Mouse (Mus musculus): ENCODE results near the gene Gzmg.
"Not testable (repeated sequence)": the region's sequence is repeated elsewhere in the genome, so short reads cannot be mapped to it uniquely, and the experiment has no call there.

The Gzmg gene

DNA sequence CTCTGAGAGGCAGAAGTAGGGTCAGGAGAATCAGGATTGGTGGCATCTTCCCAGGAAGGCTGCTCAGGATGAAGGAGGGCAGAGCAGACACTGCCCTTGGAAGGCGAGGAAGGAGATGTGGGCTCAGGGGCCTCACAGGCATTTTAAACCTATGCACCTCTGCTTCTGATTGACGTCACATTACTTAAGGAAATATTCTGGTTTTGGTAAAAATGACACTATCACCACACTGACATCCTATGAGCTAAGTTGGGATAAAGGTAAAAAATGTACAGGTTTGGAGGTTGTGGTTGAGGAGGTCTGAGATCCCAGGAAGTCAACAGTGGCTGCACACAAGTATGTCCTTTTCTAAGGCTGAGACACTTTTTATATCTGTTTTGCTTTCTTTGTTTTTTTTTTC is at the start of gene Gzmg:
Gene Gzmg (minus strand): TSS at position 101 of the 400 bp plus-strand sequence.
- DNase-seq (ENCODE audit: low spot score), result not testable (repeated sequence)

GRCm38 (mm10) chr14:56205613-56206012 is 46.2 kb upstream of the Gzmg start:
- no peak for DNase-seq (ENCODE audit: low spot score)

DNA sequence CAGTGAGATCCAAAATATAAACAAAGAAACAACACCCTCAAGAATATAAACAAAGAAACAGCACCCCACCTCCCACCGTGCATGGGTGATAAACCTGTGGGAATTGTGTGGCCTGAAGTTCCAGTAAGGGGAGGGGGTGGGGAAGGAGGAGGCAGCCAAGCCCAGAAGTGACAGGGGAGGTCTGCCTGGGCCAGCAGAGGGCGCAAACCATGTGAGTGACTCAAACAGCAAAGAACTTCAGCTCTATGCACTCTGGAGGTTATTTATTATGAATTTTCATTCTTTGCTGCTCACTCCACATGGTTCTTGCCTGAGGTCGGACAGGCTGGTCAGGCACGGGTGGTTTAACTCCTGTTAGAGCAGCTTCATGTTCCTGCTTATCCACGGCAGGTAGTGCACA is 45.6 kb upstream of the Gzmg start:
- DNase-seq (ENCODE audit: low spot score), result not testable (repeated sequence)

- peak; percentile 11 for DNase-seq (ENCODE audit: low spot score)
Measured at GRCm38 (mm10) chr14:56203975-56204374, 44.6 kb upstream of the Gzmg start.

GRCm38 (mm10) chr14:56186946-56187345 is 27.6 kb upstream of the Gzmg start:
- DNase-seq (ENCODE audit: low spot score), result no peak

DNA sequence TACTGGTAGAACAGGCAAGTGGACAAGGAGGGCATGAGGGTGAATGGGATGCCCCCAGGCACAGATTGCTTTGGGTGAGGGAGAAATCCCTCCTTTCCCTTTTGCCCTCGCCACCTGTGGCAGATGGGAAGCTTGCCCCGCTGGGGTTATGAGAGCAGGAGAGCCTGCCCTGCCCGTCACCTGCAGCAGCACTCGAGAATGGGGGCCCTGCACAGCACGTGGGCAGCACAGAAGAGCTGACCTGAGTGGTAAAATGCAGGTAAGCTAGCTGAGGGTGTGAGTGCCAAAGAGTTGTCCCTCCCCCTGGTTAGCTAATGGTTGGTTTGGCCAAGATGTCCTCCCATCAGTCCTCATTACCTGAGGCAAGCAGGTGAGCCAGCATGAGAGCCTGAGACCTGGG is 27.1 kb upstream of the Gzmg start:
- no peak for DNase-seq (ENCODE audit: low spot score)

DNA sequence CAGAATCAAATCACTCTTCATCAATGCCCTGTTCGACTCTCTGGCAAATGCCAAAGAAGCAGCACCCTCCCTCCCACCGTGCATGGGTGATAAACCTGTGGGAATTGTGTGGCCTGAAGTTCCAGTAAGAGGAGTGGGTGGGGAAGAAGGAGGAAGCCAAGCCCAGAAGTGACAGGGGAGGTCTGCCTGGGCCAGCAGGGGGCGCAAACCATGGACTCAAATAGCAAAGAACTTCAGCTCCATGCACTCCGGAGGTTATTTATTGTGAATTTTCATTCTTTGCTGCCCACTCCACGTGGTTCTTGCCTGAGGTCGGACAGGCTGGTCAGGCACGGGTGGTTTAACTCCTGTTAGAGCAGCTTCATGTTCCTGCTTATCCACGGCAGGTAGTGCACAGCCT is 18.3 kb upstream of the Gzmg start:
- DNase-seq (ENCODE audit: low spot score), result not testable (repeated sequence)

DNA sequence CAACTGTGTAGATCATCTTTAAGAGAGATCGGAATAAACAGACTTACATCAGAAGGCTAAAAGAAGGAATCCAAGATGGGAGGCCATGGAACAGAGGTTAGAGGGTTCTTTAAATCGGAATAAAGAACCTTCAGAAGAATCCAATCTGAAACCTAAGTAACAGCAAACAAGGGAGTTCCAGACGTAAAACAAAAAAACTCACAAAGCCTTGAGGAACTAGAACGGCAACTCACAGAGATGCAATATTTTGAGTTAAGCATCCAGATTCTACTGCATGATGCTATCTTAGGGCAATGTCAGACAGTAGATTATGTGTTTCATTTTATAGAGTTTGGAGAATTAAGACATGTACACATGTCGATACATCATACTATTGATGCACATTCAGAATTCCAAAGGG is 15.1 kb upstream of the Gzmg start, which contains the start of gene Gzmn:
Gene Gzmn (minus strand): TSS at position 101 of the 400 bp plus-strand sequence.
- no peak for DNase-seq (ENCODE audit: low spot score)

DNA sequence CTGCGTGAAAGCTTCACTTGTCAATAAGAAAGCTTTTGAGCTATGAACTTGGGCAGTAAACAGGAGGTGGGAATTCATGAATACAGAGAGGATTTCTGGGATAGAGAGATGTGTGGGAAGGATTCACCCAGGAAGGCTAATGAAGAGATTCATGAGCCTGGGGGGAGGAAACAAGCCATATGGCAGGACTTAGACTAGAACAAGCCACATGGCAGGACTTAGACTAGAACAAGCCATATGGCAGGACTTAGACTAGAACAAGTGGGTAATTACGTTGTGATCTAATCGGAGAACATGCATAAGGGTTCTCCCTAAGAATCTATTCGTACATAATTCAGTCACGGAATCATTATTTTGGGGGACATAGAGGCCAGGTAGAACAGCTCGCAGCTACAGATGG is 14.0 kb upstream of the Gzmg start:
- no peak for DNase-seq (ENCODE audit: low spot score)

- DNase-seq (ENCODE audit: low spot score), result no peak
Measured at GRCm38 (mm10) chr14:56172744-56173143, 13.4 kb upstream of the Gzmg start.

DNA sequence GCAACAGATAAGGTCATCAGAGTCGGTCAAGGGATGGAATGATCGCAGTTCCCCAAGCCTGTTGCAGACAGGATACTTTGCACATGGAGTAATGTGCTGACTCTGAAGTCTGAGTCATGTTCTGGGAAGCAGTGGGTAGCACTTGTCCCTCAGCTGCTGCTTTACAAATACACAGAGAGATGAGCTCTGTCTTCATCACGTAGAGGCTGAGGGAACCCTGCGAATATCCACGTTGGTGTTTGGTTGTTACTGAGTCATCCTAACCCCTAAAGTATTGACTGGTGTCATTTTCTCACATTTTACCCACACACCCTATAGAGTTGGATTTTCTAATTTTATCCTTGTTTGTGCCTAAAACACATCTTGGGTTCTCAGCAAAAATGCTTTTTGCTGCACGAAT is 8.6 kb upstream of the Gzmg start:
- DNase-seq (ENCODE audit: low spot score), result no peak

DNA sequence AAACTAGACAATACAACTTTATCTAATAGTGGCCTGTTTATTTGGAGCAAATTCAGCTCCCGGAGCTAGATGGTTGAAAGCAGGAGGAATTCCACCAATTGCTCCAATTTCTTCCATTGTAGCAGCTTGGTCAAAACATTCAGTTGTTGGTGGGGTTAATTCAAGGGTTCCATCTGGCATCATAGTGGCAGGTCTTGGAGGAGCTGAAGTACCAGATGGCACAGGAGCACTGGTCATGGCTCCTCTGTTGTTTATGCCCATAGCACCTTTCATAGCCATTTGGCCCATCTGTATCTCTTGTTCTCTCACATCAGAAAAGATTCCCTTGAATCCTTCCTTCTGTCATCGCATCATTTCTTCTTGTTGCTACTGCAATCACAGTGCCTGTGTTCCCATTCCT is 2.7 kb upstream of the Gzmg start:
- DNase-seq (ENCODE audit: low spot score), result no peak

DNA sequence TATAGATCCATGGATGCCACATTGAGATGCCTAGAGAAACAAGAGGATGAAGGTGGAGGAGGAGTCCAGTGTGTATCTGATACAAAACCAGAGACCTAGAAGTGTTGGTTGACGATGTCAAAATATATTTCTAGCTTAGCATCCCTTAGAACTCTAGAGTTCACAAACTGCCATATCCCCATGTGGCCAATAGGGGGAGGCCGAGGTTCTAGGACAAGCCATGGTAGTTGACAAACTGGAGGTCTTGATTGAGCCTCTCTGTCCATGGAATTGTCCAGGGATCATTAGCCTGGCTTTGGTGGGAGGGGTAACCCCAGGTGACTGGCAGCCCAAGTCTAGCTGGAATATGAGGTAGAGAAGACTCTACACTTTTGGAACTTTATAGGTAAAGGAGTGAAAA is 4.0 kb downstream of the Gzmg start:
- no peak for DNase-seq (ENCODE audit: low spot score)

- not testable (repeated sequence) for DNase-seq (ENCODE audit: low spot score)
Measured at GRCm38 (mm10) chr14:56133675-56134074, 25.7 kb downstream of the Gzmg start.

GRCm38 (mm10) chr14:56132508-56132907 is 26.9 kb downstream of the Gzmg start, which contains the start of gene Gzmd:
TSS of gene Gzmd (minus strand) at chr14:56132608.
- DNase-seq (ENCODE audit: low spot score), result not testable (repeated sequence)

GRCm38 (mm10) chr14:56128341-56128740 is 31.0 kb downstream of the Gzmg start:
- no peak for DNase-seq (ENCODE audit: low spot score)

GRCm38 (mm10) chr14:56123516-56123915 is 35.9 kb downstream of the Gzmg start:
- DNase-seq (ENCODE audit: low spot score), result no peak

DNA sequence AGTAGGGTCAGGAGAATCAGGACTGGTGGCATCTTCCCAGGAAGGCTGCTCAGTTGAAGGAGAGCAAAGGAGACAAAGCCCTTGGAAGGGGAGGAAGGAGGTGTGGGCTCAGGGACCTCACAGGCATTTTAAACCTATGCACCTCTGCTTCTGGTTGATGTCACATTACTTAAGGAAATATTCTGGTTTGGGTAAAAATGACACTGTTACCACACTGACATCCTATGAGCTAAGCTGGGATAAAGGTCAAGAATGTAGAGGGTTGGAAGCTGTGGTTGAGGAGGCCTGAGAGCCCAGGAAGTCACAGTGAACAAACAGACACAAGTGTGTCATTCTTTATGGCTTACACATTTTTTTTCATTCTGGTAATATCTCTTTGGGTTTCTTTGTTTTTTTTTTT is 38.9 kb downstream of the Gzmg start, which contains the start of gene Gzme:
Gene Gzme (minus strand): TSS at position 101 of the 400 bp plus-strand sequence.
- no peak for DNase-seq (ENCODE audit: low spot score)

GRCm38 (mm10) chr14:56115531-56116310 is 43.7 kb downstream of the Gzmg start:
- DNase-seq (ENCODE audit: low spot score), result not testable (repeated sequence)

All from MN1 (cell line).